Mouse (Mus musculus) cortical plate, adult 2 months (tissue): ENCODE results near the gene Taar9.

ENCODE experiments used
- CTCF ChIP-seq: fragments of 200-500 bp; IDR thresholded peaks from 2 replicates; pipeline ENCODE4 v1.5.1; 2011; ENCODE audit warnings: mild to moderate bottlenecking, control low read depth, low read length; ENCODE audit not compliant: insufficient read depth; ENCODE audit errors: extremely low read depth
- POLR2A ChIP-seq: fragments of 200-500 bp; IDR thresholded peaks from 2 replicates; pipeline ENCODE4 v1.6.1; 2011; ENCODE audit warnings: mild to moderate bottlenecking, low read length, control low read depth; ENCODE audit not compliant: insufficient read depth; ENCODE audit errors: extremely low read depth

GRCm38 (mm10) chr10:24108236-24108635, 1.1 kb downstream of the Taar9 start:
- TF ChIP-seq POLR2A = no peak
- TF ChIP-seq CTCF = no peak
